Mouse (Mus musculus) B cell, adult (primary cell): ENCODE data around the gene Slc43a1. TPM values are rescaled to one million over a fixed set of nuclear protein-coding genes. Genes with fewer than 3 reads are reported as not detected.

Experiments
- total RNA-seq: library from RNA; stranded (reverse); gene quantifications from 4 replicates; pipeline ENCODE4 v1.2.4, GENCODE M21; 2023; ENCODE audit not compliant: inconsistent age

The Slc43a1 gene
- 5.3 to 9.8 TPM (median 7.3 TPM) in 4 replicates for total RNA-seq

DNA sequence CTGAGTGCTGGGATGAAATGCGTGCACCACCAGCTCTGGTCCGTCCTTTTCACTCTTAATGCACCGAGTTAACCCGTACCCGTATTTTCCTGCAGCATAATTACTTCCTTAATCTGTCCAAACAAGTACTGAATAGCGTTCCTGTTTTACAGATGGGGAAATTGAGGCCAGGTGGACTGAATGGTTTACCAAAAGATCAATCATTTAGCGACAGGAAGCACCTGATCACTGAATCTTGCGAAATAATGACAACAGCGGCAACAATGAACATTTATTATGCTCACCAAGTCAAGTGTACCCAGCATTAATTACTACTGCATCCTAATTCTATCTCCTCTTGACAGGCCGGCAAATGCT is at the start of gene Slc43a1:
TSS of gene Slc43a1 (plus strand) at position 258 of the 357 bp plus-strand sequence.

GRCm38 (mm10) chr2:84798493-84798921 is 40.1 kb upstream of the Slc43a1 start, which contains the start of gene Ube2l6:
Gene Ube2l6, plus strand, starts transcription at chr2:84798828.

GRCm38 (mm10) chr2:84822552-84822951 is 16.1 kb upstream of the Slc43a1 start, which contains the start of gene Smtnl1:
Gene Smtnl1, minus strand, starts transcription at chr2:84822652.

DNA sequence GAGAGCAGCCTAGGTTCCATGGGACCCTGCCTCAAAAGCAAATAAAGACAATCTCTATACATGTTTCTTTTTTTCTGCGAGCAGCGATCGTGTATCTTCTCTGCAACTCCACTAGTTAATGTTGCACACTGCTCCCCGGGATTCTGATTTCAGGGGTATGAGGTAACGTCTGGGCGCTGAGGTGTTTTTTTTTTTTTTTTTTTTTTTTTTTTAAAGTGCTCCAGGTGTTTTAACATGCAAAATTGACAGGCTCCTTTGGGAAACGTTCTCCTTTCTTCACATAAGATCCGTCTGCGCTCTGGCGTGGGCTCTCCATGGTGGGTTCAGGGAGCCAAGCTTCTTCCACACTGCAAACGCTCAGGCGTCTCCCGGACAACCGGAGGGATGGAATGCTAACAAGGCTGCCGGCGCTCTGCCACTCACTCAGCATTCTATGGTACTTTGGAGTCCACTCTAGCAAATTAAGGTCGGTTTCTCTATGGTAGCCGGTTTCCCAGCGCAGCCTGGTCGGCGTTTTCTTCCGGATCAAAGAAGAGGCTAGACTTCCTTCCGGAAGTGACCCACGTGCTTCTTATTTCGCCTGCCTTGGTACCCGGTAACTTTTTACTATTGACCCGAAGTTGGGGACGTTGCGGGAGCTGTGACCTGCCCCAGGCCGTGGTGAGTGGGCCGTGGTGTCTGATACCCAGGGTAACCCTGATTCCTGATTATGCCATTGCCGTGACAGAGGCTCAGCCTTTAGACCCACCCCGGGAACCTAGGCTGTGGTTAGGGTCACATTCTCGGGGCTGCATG is 12.0 kb upstream of the Slc43a1 start, which contains the start of gene Timm10:
TSS of gene Timm10 (plus strand) at position 510 of the 795 bp plus-strand sequence.

GRCm38 (mm10) chr2:84886234-84886731 is 47.6 kb downstream of the Slc43a1 start, which contains the start of gene Rtn4rl2:
Gene Rtn4rl2, minus strand, starts transcription at chr2:84886710.

Other genes starting within 250 kb of the Slc43a1 start
- gene Ctnnd1, start 188.1 kb upstream of the Slc43a1 start, total RNA-seq = 1.9 to 5.0 TPM (median 3.6 TPM) in 4 replicates
- gene Btbd18, start 179.8 kb upstream of the Slc43a1 start, total RNA-seq = 0.22 TPM in 1 of 4 replicates, not detected in the others
- 41.0 to 52.5 TPM (median 49.9 TPM) in 4 replicates for gene Selenoh, start 168.1 kb upstream of the Slc43a1 start, total RNA-seq
- not detected in 4 replicates for gene Gm28635, start 160.8 kb upstream of the Slc43a1 start, total RNA-seq
- gene Med19, start 160.4 kb upstream of the Slc43a1 start, total RNA-seq = 14.5 to 17.4 TPM (median 16.1 TPM) in 4 replicates
- 35.2 to 39.9 TPM (median 36.6 TPM) in 4 replicates for gene Tmx2, start 159.7 kb upstream of the Slc43a1 start, total RNA-seq
- 52.4 to 63.1 TPM (median 59.3 TPM) in 4 replicates for gene Zdhhc5, start 123.7 kb upstream of the Slc43a1 start, total RNA-seq
- 22.6 to 25.0 TPM (median 23.5 TPM) in 4 replicates for gene Clp1, start 111.5 kb upstream of the Slc43a1 start, total RNA-seq
- 0.45 TPM in 1 of 4 replicates, not detected in the others for gene Ypel4, start 104.8 kb upstream of the Slc43a1 start, total RNA-seq
- not detected in 4 replicates for gene Gm19426, start 95.2 kb upstream of the Slc43a1 start, total RNA-seq
- 0.30 to 0.93 TPM (median 0.51 TPM) in 4 replicates for gene Serping1, start 63.4 kb upstream of the Slc43a1 start, total RNA-seq
- gene Ube2l6, start 40.0 kb upstream of the Slc43a1 start, total RNA-seq = 9.9 to 13.6 TPM (median 11.4 TPM) in 4 replicates
- gene Smtnl1, start 16.2 kb upstream of the Slc43a1 start, total RNA-seq = not detected in 4 replicates
- 16.3 to 24.5 TPM (median 21.0 TPM) in 4 replicates for gene Timm10, start 11.9 kb upstream of the Slc43a1 start, total RNA-seq
- gene Rtn4rl2, start 47.9 kb downstream of the Slc43a1 start, total RNA-seq = 1.3 TPM in 1 of 4 replicates, not detected in the others
- 6.9 to 14.2 TPM (median 7.5 TPM) in 4 replicates for gene Slc43a3, start 97.7 kb downstream of the Slc43a1 start, total RNA-seq
- 1.1 to 3.4 TPM (median 1.7 TPM) in 4 replicates for gene Prg2, start 141.6 kb downstream of the Slc43a1 start, total RNA-seq
- not detected in 4 replicates for gene Prg3, start 149.4 kb downstream of the Slc43a1 start, total RNA-seq
- 180 to 189 TPM (median 187 TPM) in 4 replicates for gene Ssrp1, start 198.4 kb downstream of the Slc43a1 start, total RNA-seq
- 0.29 to 1.00 TPM (median 0.51 TPM) in 3 of 4 replicates, not detected in the other for gene P2rx3, start 198.6 kb downstream of the Slc43a1 start, total RNA-seq
- 32.7 to 44.1 TPM (median 38.3 TPM) in 4 replicates for gene Tnks1bp1, start 209.2 kb downstream of the Slc43a1 start, total RNA-seq